Mouse (Mus musculus) heart, embryonic 14.5 days (tissue): ENCODE results near the gene Kirrel3. TPM values are rescaled to one million over a fixed set of nuclear protein-coding genes. Genes with fewer than 3 reads are reported as not detected.

Experiments used
- ATAC-seq: fragments of 200-750 bp; cut with Nextera tagmentation; 2 replicates; pipeline ENCODE4 v1.8.0; 2017; ENCODE audit warnings: low read depth, moderate TSS enrichment; ENCODE audit not compliant: insufficient number of reproducible peaks, insufficient read depth, low FRiP score
- H3K27ac ChIP-seq, 2 experiments: fragments of 200-500 bp in 1 of 2; fragments of 300-500 bp in 1 of 2; sonication (generic) in 1 of 2; replicated peaks in 1 of 2; 2 replicates each; pipeline ENCODE4 v1.5.1; 2012 to 2014; ENCODE audit warnings: low read depth in 2 of 2, low read length in 2 of 2, control low read depth in 1 of 2, mild to moderate bottlenecking in 1 of 2, mixed read lengths in 1 of 2; ENCODE audit not compliant: control insufficient read depth in 1 of 2, insufficient read depth in 1 of 2
- H3K27me3 ChIP-seq: fragments of 300-500 bp; sonication (generic); 2 replicates; pipeline ENCODE4 v1.6.1; 2014; ENCODE audit warnings: mild to moderate bottlenecking, low read length, control low read depth; ENCODE audit not compliant: control insufficient read depth, insufficient read depth
- H3K36me3 ChIP-seq: fragments of 300-500 bp; sonication (generic); 2 replicates; pipeline ENCODE4 v1.6.1; 2014; ENCODE audit warnings: mild to moderate bottlenecking, control low read depth, low read length, mixed read lengths; ENCODE audit not compliant: control insufficient read depth, insufficient read depth
- H3K4me1 ChIP-seq, 2 experiments: fragments of 200-500 bp in 1 of 2; fragments of 300-500 bp in 1 of 2; sonication (generic) in 1 of 2; 2 replicates each; pipeline ENCODE4 v1.6.1; 2012 to 2014; ENCODE audit warnings: low read length in 2 of 2, control low read depth in 1 of 2, mixed read lengths in 1 of 2; ENCODE audit not compliant: control insufficient read depth in 2 of 2, insufficient read depth in 2 of 2
- H3K4me2 ChIP-seq: fragments of 300-500 bp; sonication (generic); 2 replicates; pipeline ENCODE4 v1.6.1; 2014; ENCODE audit warnings: mild to moderate bottlenecking, low read length
- H3K4me3 ChIP-seq, 2 experiments: fragments of 200-500 bp in 1 of 2; fragments of 300-500 bp in 1 of 2; sonication (generic) in 1 of 2; 2 replicates each; pipeline ENCODE4 v1.5.1; 2012 to 2014; ENCODE audit warnings: low read length in 2 of 2, mild to moderate bottlenecking in 2 of 2, control low read depth in 1 of 2, low read depth in 1 of 2, moderate library complexity in 1 of 2; ENCODE audit not compliant: control insufficient read depth in 1 of 2, insufficient read depth in 1 of 2
- H3K9ac ChIP-seq: fragments of 300-500 bp; sonication (generic); 2 replicates; pipeline ENCODE4 v1.6.1; 2014; ENCODE audit warnings: mild to moderate bottlenecking, low read length
- H3K9me3 ChIP-seq: fragments of 300-500 bp; sonication (generic); 2 replicates; pipeline ENCODE4 v1.6.1; 2016; ENCODE audit warnings: low read length, control low read depth; ENCODE audit not compliant: control insufficient read depth
- WGBS: fragments of 180-500 bp; shearing (Covaris S2); extraction: QIAGEN DNeasy Blood & Tissue Kit; methylation state at CpG from one replicate; pipeline ENCODE4 v1.1.7; 2014; 5-methylcytosine and 5-hydroxymethylcytosine counted together
- polyA plus RNA-seq: library from polyadenylated mRNA; unstranded; fragments of >200 nt; fragmentation: Nextera tagmentation; extraction: Ambion mirVana; gene quantifications from 2 replicates; pipeline ENCODE4 v1.2.1, GENCODE M21; 2014

Gene Kirrel3
- polyA plus RNA-seq, 1 experiment from 2014 or later, result 1.0 TPM

GRCm38 (mm10) chr9:34624021-34624420, 138.3 kb downstream of the Kirrel3 start:
- H3K9ac ChIP-seq, result no peak overlapping the region
- no peaks in the 10 kb centered on the region for H3K4me1 ChIP-seq
- H3K4me2 ChIP-seq, result no peak overlapping the region
- ATAC-seq, result no peak
- no peaks in the 10 kb centered on the region for H3K36me3 ChIP-seq
- no peaks in the 10 kb centered on the region for H3K9me3 ChIP-seq
- H3K4me3 ChIP-seq, result no peak overlapping the region
- WGBS, result 64% methylated on average over 2 of the region's 2 CpGs
- H3K27ac ChIP-seq, result no peak overlapping the region
- no peaks in the 10 kb centered on the region for H3K27me3 ChIP-seq

GRCm38 (mm10) chr9:34628841-34629240, 143.1 kb downstream of the Kirrel3 start:
- ATAC-seq, result no peak
- 70% methylated on average over 3 of the region's 3 CpGs for WGBS
- Histone ChIP-seq H3K27ac (no peak overlapping the region), H3K4me1 (no peaks in the 10 kb centered on the region), H3K9ac (no peak overlapping the region), H3K27me3 (no peaks in the 10 kb centered on the region), H3K9me3 (no peaks in the 10 kb centered on the region), H3K36me3 (no peaks in the 10 kb centered on the region), H3K4me3 (no peak overlapping the region), H3K4me2 (no peak overlapping the region)

- no peak overlapping the region for H3K4me3 ChIP-seq
- H3K36me3 ChIP-seq, result no peaks in the 10 kb centered on the region
- no peaks in the 10 kb centered on the region for H3K27me3 ChIP-seq
- no peaks in the 10 kb centered on the region for H3K4me1 ChIP-seq
- ATAC-seq, result no peak
- no peak overlapping the region for H3K27ac ChIP-seq
- H3K9ac ChIP-seq, result no peak overlapping the region
- H3K4me2 ChIP-seq, result no peak overlapping the region
- WGBS, result 79% methylated on average over 6 of the region's 6 CpGs
- peaks cover 7% of the 10 kb centered on the region for H3K9me3 ChIP-seq
Measured at GRCm38 (mm10) chr9:34635696-34636095, 150.0 kb downstream of the Kirrel3 start.

DNA sequence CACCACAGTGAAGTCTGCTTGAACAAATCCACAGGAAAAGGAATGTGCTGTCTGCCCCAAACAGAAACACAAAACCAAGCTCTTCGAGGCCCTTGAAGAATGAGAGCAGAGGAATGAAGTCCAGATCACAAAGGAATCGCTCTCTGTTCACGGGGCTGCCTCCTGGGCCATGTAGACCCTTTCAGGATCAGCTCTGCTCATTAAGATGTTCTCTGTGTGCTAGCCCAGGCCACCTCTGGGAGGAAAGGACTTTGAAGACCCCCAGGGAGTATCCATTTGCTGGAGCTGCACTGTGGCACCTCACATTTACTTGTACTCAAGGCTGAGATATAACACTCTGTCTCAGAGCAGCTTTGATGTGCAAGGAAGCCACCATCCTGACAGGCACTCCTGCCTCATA, 158.2 kb downstream of the Kirrel3 start:
- no peak overlapping the region for H3K4me2 ChIP-seq
- H3K27ac ChIP-seq, result no peak overlapping the region
- H3K27me3 ChIP-seq, result no peaks in the 10 kb centered on the region
- H3K9ac ChIP-seq, result no peak overlapping the region
- H3K9me3 ChIP-seq, result peaks cover 8% of the 10 kb centered on the region
- H3K4me1 ChIP-seq, result no peaks in the 10 kb centered on the region
- no peak for ATAC-seq
- 67% methylated on average over 3 of the region's 3 CpGs for WGBS
- no peaks in the 10 kb centered on the region for H3K36me3 ChIP-seq
- no peak overlapping the region for H3K4me3 ChIP-seq

DNA sequence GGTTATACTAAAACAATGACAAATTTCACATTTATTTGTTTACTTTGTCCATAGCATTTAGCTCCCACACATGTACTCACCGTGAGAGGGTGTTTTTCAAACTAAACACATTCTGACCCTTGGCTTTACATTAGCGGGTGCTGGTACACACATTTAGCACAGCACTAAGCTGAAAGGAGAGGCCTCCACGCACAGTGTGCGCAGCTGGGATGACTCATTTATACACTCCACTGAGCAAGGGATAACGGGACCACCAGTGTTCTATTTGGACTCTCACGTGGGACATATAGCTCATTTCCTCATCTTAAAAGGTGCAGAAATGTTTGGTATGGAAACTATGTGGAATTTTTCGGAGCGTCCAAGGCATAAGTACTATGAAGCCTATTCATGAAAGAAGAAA, 158.7 kb downstream of the Kirrel3 start:
- 68% methylated on average over 8 of the region's 8 CpGs for WGBS

GRCm38 (mm10) chr9:34646831-34647230, 161.1 kb downstream of the Kirrel3 start:
- Histone ChIP-seq H3K9me3 (no peaks in the 10 kb centered on the region), H3K4me3 (no peak overlapping the region), H3K27ac (no peak overlapping the region), H3K27me3 (no peaks in the 10 kb centered on the region), H3K36me3 (no peaks in the 10 kb centered on the region), H3K4me1 (no peaks in the 10 kb centered on the region), H3K9ac (no peak overlapping the region), H3K4me2 (no peak overlapping the region)
- no peak for ATAC-seq
- 78% methylated on average over 9 of the region's 9 CpGs for WGBS

More for the DNA sequence above, 158.7 kb downstream of the Kirrel3 start:
- no peak for ATAC-seq
- Histone ChIP-seq H3K4me1 (no peaks in the 10 kb centered on the region), H3K9ac (no peak overlapping the region), H3K27ac (no peak overlapping the region), H3K4me3 (no peak overlapping the region), H3K4me2 (no peak overlapping the region), H3K27me3 (no peaks in the 10 kb centered on the region), H3K9me3 (peaks cover 8% of the 10 kb centered on the region), H3K36me3 (no peaks in the 10 kb centered on the region)

- ATAC-seq, result no peak
- no peak overlapping the region for H3K4me3 ChIP-seq
- no peaks in the 10 kb centered on the region for H3K4me1 ChIP-seq
- H3K27ac ChIP-seq, result no peak overlapping the region
- no peak overlapping the region for H3K9ac ChIP-seq
- H3K9me3 ChIP-seq, result no peaks in the 10 kb centered on the region
- 58% methylated on average over 3 of the region's 3 CpGs for WGBS
- H3K27me3 ChIP-seq, result peaks cover 3% of the 10 kb centered on the region; the same call in 1 of the 2 replicates
- H3K36me3 ChIP-seq, result no peaks in the 10 kb centered on the region
- H3K4me2 ChIP-seq, result no peak overlapping the region
Measured at GRCm38 (mm10) chr9:34652278-34652677, 166.6 kb downstream of the Kirrel3 start.

- H3K4me3 ChIP-seq, result no peak overlapping the region
- H3K36me3 ChIP-seq, result no peaks in the 10 kb centered on the region
- H3K9ac ChIP-seq, result no peak overlapping the region
- no peaks in the 10 kb centered on the region for H3K9me3 ChIP-seq
- ATAC-seq, result no peak
- H3K4me1 ChIP-seq, result no peaks in the 10 kb centered on the region
- H3K27me3 ChIP-seq, result peaks cover 3% of the 10 kb centered on the region; the same call in 1 of the 2 replicates
- H3K27ac ChIP-seq, result no peak overlapping the region
- 85% methylated on average over 1 of the region's 1 CpGs for WGBS
- H3K4me2 ChIP-seq, result no peak overlapping the region
Measured at GRCm38 (mm10) chr9:34653141-34653540, 167.4 kb downstream of the Kirrel3 start.
